Mouse (Mus musculus): ENCODE measurements at regions not wholly inside any gene's neighbourhood (a gene's known extent, or its start where the extent isn't known, plus 50 kb on each side); places are given as distances from the start of the nearest gene placed in this dataset.

GRCm38 (mm10) chr16:9354331-9355030 lies 524.6 kb downstream of the 1810013L24Rik start:
- TF ChIP-seq CTCF (IDR thresholded peaks at IDR 0.05; ENCODE audit: control insufficient read depth, insufficient read depth, insufficient read length) (no peak), MAX (IDR thresholded peaks at IDR 0.05) (no peak), USF1 (IDR thresholded peaks at IDR 0.05; ENCODE audit: low read depth) (no peak), CEBPB (IDR thresholded peaks at IDR 0.05; ENCODE audit: low read depth) (no peak), FOSL1 (IDR thresholded peaks at IDR 0.05; ENCODE audit: insufficient read depth, low read length, poor library complexity, severe bottlenecking) (no peak), MYOG (IDR thresholded peaks at IDR 0.05; ENCODE audit: control insufficient read depth, extremely low read depth, insufficient read length) (no peak), MYOD1 (IDR thresholded peaks at IDR 0.05; ENCODE audit: control insufficient read depth, insufficient read length, low read depth) (no peak)

All from C2C12 (cell line).